Mouse (Mus musculus) forebrain, embryonic 16.5 days (tissue): Measurements from ENCODE around the gene Dpf3. TPM values are rescaled to one million over a fixed set of nuclear protein-coding genes. Genes with fewer than 3 reads are reported as not detected.

Experiments used
- ATAC-seq: fragments of 200-750 bp; cut with Nextera tagmentation; 2 replicates; pipeline ENCODE4 v1.8.0; 2017; ENCODE audit warnings: mild to moderate bottlenecking, moderate library complexity
- H3K27ac ChIP-seq: fragments of 300-500 bp; sonication (generic); 2 replicates; pipeline ENCODE4 v1.5.1; 2014; ENCODE audit warnings: low read length, control low read depth
- H3K27me3 ChIP-seq: fragments of 300-500 bp; sonication (generic); replicated peaks from 2 replicates; pipeline ENCODE4 v1.6.1; 2014; ENCODE audit warnings: low read length; ENCODE audit not compliant: control insufficient read depth, insufficient read depth
- H3K36me3 ChIP-seq: fragments of 300-500 bp; sonication (generic); 2 replicates; pipeline ENCODE4 v1.6.1; 2014; ENCODE audit not compliant: control insufficient read depth, insufficient read depth
- H3K4me1 ChIP-seq: fragments of 300-500 bp; sonication (generic); replicated peaks from 2 replicates; pipeline ENCODE4 v1.6.1; 2014; ENCODE audit warnings: low read length; ENCODE audit not compliant: control insufficient read depth, insufficient read depth
- H3K4me2 ChIP-seq: fragments of 300-500 bp; sonication (generic); 2 replicates; pipeline ENCODE4 v1.6.1; 2014; ENCODE audit warnings: mild to moderate bottlenecking, low read length, control low read depth
- H3K4me3 ChIP-seq: fragments of 300-500 bp; sonication (generic); replicated peaks from 2 replicates; pipeline ENCODE4 v1.5.1; 2014; ENCODE audit warnings: mild to moderate bottlenecking, low read length, control low read depth
- H3K9ac ChIP-seq: fragments of 300-500 bp; sonication (generic); replicated peaks from 2 replicates; pipeline ENCODE4 v1.6.1; 2014; ENCODE audit warnings: low read depth, low read length, control low read depth
- H3K9me3 ChIP-seq: fragments of 300-500 bp; sonication (generic); 2 replicates; pipeline ENCODE4 v1.6.1; 2016; ENCODE audit warnings: low read length; ENCODE audit not compliant: control insufficient read depth
- WGBS: fragments of 180-500 bp; shearing (Covaris S2); extraction: QIAGEN DNeasy Blood & Tissue Kit; methylation state at CpG from one replicate; pipeline ENCODE4 v1.1.7; 2014; 5-methylcytosine and 5-hydroxymethylcytosine counted together
- polyA plus RNA-seq: library from polyadenylated mRNA; unstranded; fragments of >200 nt; fragmentation: Nextera tagmentation; extraction: Ambion mirVana; gene quantifications from 2 replicates; pipeline ENCODE4 v1.2.1, GENCODE M21; 2015

Gene Dpf3
- polyA plus RNA-seq, 1 experiment from 2014 or later, result 10.3 TPM

- Histone ChIP-seq H3K4me1 (no peaks in the 10 kb centered on the region), H3K36me3 (no peaks in the 10 kb centered on the region), H3K9ac (no peak overlapping the region), H3K4me2 (no peak overlapping the region), H3K9me3 (no peaks in the 10 kb centered on the region), H3K4me3 (no peak overlapping the region), H3K27me3 (no peaks in the 10 kb centered on the region), H3K27ac (no peak overlapping the region)
- 88% methylated on average over 7 of the region's 7 CpGs for WGBS
- ATAC-seq, result no peak
Measured at GRCm38 (mm10) chr12:83381072-83381471, 106.4 kb downstream of the Dpf3 start.

- Histone ChIP-seq H3K4me3 (no peak overlapping the region), H3K9ac (no peak overlapping the region), H3K27ac (no peak overlapping the region), H3K4me2 (no peak overlapping the region), H3K27me3 (no peaks in the 10 kb centered on the region), H3K9me3 (no peaks in the 10 kb centered on the region), H3K4me1 (no peaks in the 10 kb centered on the region), H3K36me3 (no peaks in the 10 kb centered on the region)
- 53% methylated on average over 3 of the region's 3 CpGs for WGBS
- no peak for ATAC-seq
Measured at GRCm38 (mm10) chr12:83380016-83380415, 107.5 kb downstream of the Dpf3 start.

GRCm38 (mm10) chr12:83375015-83375831, 112.3 kb downstream of the Dpf3 start:
- Histone ChIP-seq H3K9me3 (no peaks in the 10 kb centered on the region), H3K27me3 (no peaks in the 10 kb centered on the region), H3K4me3 (no peak overlapping the region), H3K9ac (no peak overlapping the region), H3K27ac (no peak overlapping the region), H3K36me3 (no peaks in the 10 kb centered on the region), H3K4me1 (no peaks in the 10 kb centered on the region; the same call in 1 of the 2 replicates), H3K4me2 (no peak overlapping the region)
- WGBS, result 89% methylated on average over 12 of the region's 12 CpGs
- no peak for ATAC-seq

- Histone ChIP-seq H3K27ac (no peak overlapping the region), H3K36me3 (no peaks in the 10 kb centered on the region), H3K27me3 (no peaks in the 10 kb centered on the region), H3K9ac (no peak overlapping the region), H3K4me2 (no peak overlapping the region), H3K4me1 (no peaks in the 10 kb centered on the region; the same call in 1 of the 2 replicates), H3K4me3 (no peak overlapping the region), H3K9me3 (no peaks in the 10 kb centered on the region)
- ATAC-seq, result no peak
- WGBS, result 57% methylated on average over 7 of the region's 7 CpGs
Measured at GRCm38 (mm10) chr12:83373081-83373480, 114.4 kb downstream of the Dpf3 start.

GRCm38 (mm10) chr12:83372290-83372689, 115.2 kb downstream of the Dpf3 start:
- Histone ChIP-seq H3K4me1 (no peaks in the 10 kb centered on the region; the same call in 1 of the 2 replicates), H3K36me3 (no peaks in the 10 kb centered on the region), H3K27me3 (no peaks in the 10 kb centered on the region), H3K27ac (no peak overlapping the region), H3K9me3 (no peaks in the 10 kb centered on the region), H3K4me3 (no peak overlapping the region), H3K9ac (no peak overlapping the region), H3K4me2 (no peak overlapping the region)
- no peak for ATAC-seq
- 80% methylated on average over 7 of the region's 7 CpGs for WGBS

GRCm38 (mm10) chr12:83370221-83370620, 117.3 kb downstream of the Dpf3 start:
- Histone ChIP-seq H3K4me1 (no peaks in the 10 kb centered on the region; the same call in 1 of the 2 replicates), H3K36me3 (no peaks in the 10 kb centered on the region), H3K4me2 (no peak overlapping the region), H3K9ac (no peak overlapping the region), H3K27ac (no peak overlapping the region), H3K4me3 (no peak overlapping the region), H3K27me3 (no peaks in the 10 kb centered on the region), H3K9me3 (peaks cover 1% of the 10 kb centered on the region; the same call in 1 of the 2 replicates)
- no peak for ATAC-seq
- 94% methylated on average over 11 of the region's 11 CpGs for WGBS

- Histone ChIP-seq H3K4me2 (no peak overlapping the region), H3K9ac (no peak overlapping the region), H3K27ac (no peak overlapping the region), H3K27me3 (no peaks in the 10 kb centered on the region), H3K9me3 (peaks cover 7% of the 10 kb centered on the region; the same call in 1 of the 2 replicates), H3K4me3 (no peak overlapping the region), H3K36me3 (no peaks in the 10 kb centered on the region), H3K4me1 (no peaks in the 10 kb centered on the region; the same call in 1 of the 2 replicates)
- no peak for ATAC-seq
- 95% methylated on average over 5 of the region's 5 CpGs for WGBS
Measured at GRCm38 (mm10) chr12:83369416-83369815, 118.1 kb downstream of the Dpf3 start.

- 74% methylated on average over 1 of the region's 1 CpGs for WGBS
- H3K4me2 ChIP-seq, result no peak overlapping the region
Measured at GRCm38 (mm10) chr12:83367486-83367885, 120.0 kb downstream of the Dpf3 start.

GRCm38 (mm10) chr12:83364771-83365170, 122.7 kb downstream of the Dpf3 start:
- no peak overlapping the region for H3K4me3 ChIP-seq
- WGBS, result 60% methylated on average over 3 of the region's 3 CpGs
- no peaks in the 10 kb centered on the region for H3K27me3 ChIP-seq
- no peak overlapping the region for H3K4me2 ChIP-seq
- no peak for ATAC-seq
- no peaks in the 10 kb centered on the region for H3K36me3 ChIP-seq
- peaks cover 7% of the 10 kb centered on the region; the same call in 1 of the 2 replicates for H3K9me3 ChIP-seq
- no peak overlapping the region for H3K9ac ChIP-seq
- H3K4me1 ChIP-seq, result no peaks in the 10 kb centered on the region
- no peak overlapping the region for H3K27ac ChIP-seq

More at GRCm38 (mm10) chr12:83367486-83367885, 120.0 kb downstream of the Dpf3 start:
- Histone ChIP-seq H3K9ac (no peak overlapping the region), H3K9me3 (peaks cover 7% of the 10 kb centered on the region; the same call in 1 of the 2 replicates), H3K27ac (no peak overlapping the region), H3K4me1 (no peaks in the 10 kb centered on the region), H3K4me3 (no peak overlapping the region), H3K36me3 (no peaks in the 10 kb centered on the region), H3K27me3 (no peaks in the 10 kb centered on the region)
- ATAC-seq, result no peak
